Mouse (Mus musculus): ENCODE measurements around the gene Cfap65. TPM values are rescaled to one million over a fixed set of nuclear protein-coding genes. Genes with fewer than 3 reads are reported as not detected.

The Cfap65 gene
- not detected for total RNA-seq (2021)

DNA sequence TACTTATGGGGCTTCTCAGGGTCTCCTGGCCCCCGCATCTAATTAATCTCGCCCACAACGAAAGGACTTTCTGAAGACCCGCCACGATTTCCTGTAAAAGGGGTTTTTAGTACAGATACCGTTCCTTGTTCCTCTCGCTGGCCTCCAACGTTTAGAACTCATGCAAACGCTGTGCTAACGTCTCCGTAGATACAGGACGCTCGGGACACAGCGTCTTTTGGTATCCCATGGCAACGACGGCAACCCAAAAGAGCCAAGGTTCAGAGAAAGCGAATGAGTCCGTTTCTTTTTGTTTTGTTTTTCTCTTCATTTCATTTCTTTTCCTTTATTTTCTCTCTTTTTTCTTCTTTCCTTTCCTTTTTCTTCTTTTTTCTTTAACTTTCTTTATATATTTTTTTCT lies at the start of gene Cfap65:
Cfap65 (minus strand) TSS at position 198 of the 400 bp plus-strand sequence.
- no peak for DNase-seq (ENCODE audit: low spot score)
- intact Hi-C loops (cut with DNase I) = no loop called here

GRCm38 (mm10) chr1:74977001-74977400 lies 41.6 kb upstream of the Cfap65 start:
- DNase-seq (ENCODE audit: low spot score) = no peak
- intact Hi-C loops (cut with DNase I) = no loop called here

DNA sequence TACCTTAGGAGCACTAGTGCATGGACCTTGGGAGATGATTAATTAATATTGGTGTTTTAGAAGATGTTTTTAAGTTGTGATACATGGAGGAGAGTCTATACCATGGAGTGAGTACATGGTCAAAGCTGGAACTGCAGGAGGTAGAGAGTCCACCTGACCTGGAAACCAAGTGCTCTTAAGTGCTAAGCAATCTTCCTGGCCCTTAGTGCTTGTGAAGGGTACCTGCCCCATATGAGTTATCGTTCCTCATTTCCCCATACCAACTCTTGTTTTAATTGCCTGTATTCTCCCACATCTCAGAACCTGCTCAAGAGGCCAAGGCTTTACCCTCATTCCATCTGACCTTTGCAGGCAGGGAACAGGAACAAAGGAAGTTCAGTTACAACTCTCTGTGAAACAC lies 40.5 kb upstream of the Cfap65 start:
- DNase-seq (ENCODE audit: low spot score) = no peak
- intact Hi-C loops (cut with DNase I) = no loop called here

DNA sequence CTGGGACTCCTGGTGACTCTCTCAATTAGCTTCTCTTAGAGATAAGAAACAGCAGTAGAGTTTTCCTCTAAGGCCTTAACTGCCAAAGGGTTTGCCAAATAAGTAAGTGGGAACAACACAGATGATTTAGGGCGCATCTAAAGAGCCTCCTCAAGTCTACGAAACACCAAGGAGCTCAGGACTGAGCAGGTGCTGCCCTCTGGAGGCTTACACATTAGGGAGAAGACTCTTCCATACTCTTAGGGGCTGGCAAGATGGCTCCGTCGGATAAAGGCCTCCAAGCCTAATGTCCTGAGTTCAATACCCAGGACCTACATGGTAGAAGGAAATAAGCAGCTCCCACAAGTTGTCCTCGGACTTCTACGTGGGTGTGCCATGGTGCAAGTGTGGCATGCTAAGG lies 38.2 kb upstream of the Cfap65 start:
- DNase-seq (ENCODE audit: low spot score) = no peak
- intact Hi-C loops (cut with DNase I) = no loop called here

GRCm38 (mm10) chr1:74971353-74972050 lies 36.1 kb upstream of the Cfap65 start:
- intact Hi-C loops (cut with DNase I) = no loop called here
- no peak for DNase-seq (ENCODE audit: low spot score)

GRCm38 (mm10) chr1:74967962-74968580 lies 32.7 kb upstream of the Cfap65 start:
- DNase-seq (ENCODE audit: low spot score) = no peak
- intact Hi-C loops (cut with DNase I) = no loop called here

DNA sequence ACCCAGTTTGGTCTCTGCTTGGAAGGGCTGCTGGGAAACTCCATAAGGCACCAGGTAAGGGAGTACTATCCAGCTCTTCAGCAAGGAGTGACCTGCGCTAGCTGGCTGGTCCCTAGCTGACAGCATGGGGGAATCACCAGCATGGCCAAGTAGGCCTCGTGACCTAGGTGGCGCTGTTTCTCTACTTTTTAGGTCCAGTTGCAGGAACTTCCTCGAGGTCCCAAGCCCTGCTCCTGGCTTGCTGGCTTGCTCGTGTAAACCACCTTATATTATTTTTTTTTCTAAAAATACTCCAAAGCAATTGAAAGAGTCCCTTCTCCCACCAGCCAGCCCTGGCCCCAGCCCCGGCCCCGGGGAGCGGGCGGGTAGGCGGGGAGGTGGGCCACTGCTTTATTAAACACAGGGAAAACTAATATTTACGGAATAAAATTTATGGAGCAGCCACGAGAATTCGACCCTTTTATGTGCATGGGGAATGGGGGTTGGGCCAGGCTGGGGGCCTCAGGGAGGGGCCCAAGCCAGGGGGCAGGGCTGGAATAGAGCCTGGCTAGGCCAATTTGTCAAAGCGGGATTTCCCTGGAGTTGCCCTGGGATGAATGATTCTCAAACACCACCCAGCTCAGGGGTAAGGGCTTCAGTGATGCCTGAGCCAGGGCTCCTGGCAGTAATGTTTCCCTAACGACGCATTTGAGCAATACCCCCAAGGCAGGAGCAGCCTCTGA lies 29.3 kb upstream of the Cfap65 start:
- intact Hi-C loops (cut with DNase I) = loop anchor here (1.0 kb wide), 1 partner anchor 53 kb away; no protein-coding TSS in a partner anchor

DNA sequence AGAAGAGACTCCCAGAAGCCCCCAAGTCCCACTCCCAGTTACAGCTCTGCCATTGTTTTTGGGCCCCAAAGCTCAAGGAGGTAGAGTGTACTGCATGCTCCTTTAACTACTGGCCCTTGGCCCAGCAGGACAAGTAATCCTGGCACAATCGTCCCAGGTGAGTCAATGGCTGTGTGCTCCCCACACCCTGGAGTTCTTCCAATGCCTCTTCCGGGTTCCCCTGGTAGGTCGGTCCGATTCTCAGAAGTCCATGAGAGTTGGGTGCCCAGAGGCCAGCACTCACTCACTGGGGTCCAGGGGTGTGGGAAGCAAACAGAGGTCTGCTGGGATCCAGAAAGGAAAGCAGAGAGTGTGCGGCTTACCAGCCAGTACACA lies 27.4 kb upstream of the Cfap65 start:
- no peak for DNase-seq (ENCODE audit: low spot score)
- intact Hi-C loops (cut with DNase I) = no loop called here

More for the DNA sequence above, 29.3 kb upstream of the Cfap65 start:
- DNase-seq (ENCODE audit: low spot score) = no peak

DNA sequence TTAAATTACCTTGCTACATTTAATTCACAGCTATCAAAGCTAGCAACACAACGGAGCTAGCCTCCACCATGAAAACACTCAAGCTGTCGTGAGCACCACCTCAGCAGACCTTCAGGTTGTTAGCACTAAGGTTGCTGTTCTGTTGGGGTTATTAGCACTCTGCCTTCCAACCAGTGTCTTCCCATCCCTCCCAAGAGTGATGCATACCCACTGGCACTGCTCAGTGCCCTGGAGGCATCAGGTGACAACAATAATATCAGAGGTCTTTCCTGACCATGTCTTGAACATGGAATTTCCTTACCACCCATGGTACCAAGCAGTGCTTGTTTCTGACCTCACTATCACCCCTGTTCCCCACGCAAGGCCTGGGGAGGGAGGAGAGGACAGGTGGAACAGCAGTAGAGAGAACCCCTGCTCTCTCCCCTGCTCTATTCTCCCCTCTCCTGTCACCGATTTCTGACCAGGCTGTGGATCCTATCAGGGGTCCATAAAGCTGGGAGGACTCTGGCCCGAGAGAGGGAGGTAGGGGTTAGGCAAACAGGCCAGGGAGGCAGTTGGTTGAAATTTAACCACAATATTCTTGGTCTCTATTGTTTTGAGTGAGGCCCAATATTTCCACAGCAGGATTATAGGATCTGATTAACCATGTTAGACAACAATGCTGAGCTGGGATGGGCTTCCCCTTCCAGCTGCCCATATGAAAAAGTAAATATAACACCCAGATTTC lies 26.9 kb upstream of the Cfap65 start:
- intact Hi-C loops (cut with DNase I) = no loop called here
- no peak for DNase-seq (ENCODE audit: low spot score)

DNA sequence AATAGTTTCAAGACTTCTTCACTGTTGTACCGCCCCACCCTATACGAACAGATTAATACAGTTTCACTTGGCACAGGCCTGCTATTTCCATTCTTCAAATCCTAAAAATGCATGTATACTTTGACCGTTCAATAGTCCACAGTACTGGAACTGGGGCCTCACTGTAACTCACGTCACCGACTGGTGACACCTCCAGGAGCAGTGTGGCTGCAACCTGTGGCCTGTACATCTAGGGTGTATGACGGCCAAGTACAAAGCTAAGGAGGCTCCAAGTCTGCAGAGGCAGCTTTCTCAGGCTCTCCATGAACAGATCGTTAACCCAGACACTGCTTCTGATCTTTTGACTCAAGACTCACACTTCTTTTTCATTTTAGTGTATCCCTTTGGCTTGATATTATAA lies 26.3 kb upstream of the Cfap65 start:
- DNase-seq (ENCODE audit: low spot score) = no peak
- intact Hi-C loops (cut with DNase I) = no loop called here

GRCm38 (mm10) chr1:74960059-74960458 lies 24.7 kb upstream of the Cfap65 start:
- no peak for DNase-seq (ENCODE audit: low spot score)
- intact Hi-C loops (cut with DNase I) = no loop called here

DNA sequence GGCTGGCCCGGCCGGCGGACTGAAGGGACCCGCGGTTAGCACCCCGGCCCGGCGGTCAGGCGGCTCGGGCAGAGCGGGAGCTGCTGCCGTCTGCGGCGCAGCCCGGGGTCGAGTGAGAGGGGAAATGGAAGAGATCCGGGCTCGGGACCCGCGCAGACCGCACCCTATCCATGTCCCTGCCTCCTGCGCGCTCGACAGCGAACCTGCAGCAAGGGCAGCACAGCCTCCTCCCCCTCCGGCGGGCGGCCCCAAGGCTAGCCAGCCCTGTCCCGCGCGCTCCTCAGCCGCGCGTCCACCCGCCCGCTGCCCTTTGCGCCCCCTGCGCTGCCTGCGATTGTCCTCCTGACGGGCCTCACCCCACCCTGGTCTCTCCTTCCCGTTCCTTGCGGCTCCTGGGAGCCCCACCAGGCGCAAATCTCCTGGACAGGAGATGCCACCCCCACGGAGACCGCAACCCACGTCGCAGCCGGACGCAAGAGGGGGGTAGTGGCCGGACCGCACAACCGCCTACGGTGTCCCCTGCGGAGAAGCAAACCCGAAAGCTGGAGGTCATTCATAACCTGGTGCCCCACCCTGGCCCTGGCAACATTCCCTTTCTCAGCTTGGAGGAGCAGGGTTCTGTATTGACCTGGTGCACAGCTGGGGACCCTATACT lies 16.3 kb upstream of the Cfap65 start, which contains the start of gene Ihh:
Ihh (minus strand) TSS at position 117 of the 655 bp plus-strand sequence.
- intact Hi-C loops (cut with DNase I) = no loop called here
- no peak for DNase-seq (ENCODE audit: low spot score)

- intact Hi-C loops (cut with DNase I) = no loop called here
- DNase-seq (ENCODE audit: low spot score) = no peak
These were observed 15.4 kb upstream of the Cfap65 start for GRCm38 (mm10) chr1:74950576-74951490.

DNA sequence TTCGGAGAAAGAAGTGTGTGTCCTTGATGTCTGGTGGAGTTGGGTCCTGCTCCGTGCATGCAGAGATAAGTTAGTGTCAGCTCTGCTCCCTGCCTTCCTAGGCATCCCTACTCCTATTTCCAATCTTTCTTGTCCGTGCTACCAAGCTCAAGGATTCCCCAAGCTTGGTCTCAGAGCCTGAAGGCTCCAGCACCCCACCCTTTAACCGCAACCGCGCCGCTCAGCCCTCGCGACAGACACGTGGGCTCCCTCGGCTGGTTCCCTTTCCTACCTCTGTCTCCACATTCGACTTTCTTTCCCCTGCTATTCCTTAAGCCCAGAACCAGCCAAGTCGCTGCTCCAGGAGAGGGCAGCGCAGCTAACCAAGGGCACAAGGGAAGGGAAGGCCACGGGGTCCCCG lies 14.7 kb upstream of the Cfap65 start:
- DNase-seq (ENCODE audit: low spot score) = no peak
- intact Hi-C loops (cut with DNase I) = no loop called here

DNA sequence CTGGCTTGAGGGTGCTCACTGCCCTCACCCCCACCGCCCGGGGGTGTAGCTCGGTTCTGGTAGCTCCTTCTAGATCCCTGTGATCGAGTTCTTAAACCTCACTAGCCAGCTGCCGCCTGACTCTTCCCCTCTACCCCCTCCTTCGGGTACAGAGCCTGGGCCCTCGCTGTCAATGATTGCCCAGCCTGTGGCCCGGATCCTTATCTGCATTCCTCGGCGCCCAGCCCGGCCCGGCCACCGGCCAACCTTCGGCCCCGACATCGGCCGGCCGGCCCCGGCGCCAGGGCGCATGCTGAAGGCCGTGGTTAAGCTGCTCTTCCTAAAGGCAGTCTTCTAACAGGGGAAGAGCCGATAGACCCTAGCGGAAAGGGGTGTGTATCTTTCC lies 14.3 kb upstream of the Cfap65 start:
- DNase-seq (ENCODE audit: low spot score) = no peak
- intact Hi-C loops (cut with DNase I) = loop anchor here (5.0 kb wide), 2 partner anchors 68 to 303 kb away; no protein-coding TSS in a partner anchor

DNA sequence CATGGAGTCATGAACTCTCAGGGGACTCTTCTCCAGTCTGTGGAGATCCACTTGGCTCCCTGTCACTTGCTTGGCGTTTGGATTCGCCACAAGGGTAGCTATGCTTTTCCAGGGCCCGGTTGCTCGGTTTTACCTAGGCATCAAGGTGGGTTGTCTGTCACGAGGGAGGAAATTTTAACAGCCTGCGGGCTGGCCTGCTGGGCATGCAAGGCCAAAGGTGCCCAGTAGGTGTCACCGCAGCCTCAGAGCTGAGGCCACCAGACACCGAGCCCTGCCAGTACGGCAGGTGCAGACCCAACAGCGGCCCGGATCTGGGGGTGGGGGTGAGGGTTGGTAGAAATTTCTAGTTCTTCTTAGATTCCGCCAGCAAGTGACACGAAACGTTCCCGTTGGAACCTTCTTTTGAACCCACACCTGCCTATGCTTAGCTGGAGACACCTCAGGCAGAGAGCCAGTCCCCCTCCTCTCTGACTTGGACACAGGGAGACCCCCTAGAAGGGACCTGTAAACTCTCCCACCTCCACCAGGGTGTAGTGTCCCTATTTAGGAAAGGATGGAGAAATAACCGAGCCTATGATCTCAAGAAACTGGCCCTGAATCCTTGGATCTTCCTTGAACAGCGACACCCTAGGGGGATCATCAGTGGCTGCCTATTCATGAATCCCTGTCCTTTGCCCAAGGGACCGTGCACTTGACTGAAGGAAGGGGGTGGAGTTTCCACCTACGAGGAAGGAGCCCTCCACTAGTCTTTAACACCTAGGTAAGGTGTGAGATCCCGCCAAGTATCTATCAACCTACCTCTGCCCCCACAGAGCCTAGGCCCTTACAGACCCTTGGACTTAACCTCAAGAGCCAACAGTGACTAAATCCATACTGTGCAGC lies 13.6 kb upstream of the Cfap65 start:
- intact Hi-C loops (cut with DNase I) = loop anchor here (5.0 kb wide), 2 partner anchors 68 to 303 kb away; no protein-coding TSS in a partner anchor
- DNase-seq (ENCODE audit: low spot score) = no peak

DNA sequence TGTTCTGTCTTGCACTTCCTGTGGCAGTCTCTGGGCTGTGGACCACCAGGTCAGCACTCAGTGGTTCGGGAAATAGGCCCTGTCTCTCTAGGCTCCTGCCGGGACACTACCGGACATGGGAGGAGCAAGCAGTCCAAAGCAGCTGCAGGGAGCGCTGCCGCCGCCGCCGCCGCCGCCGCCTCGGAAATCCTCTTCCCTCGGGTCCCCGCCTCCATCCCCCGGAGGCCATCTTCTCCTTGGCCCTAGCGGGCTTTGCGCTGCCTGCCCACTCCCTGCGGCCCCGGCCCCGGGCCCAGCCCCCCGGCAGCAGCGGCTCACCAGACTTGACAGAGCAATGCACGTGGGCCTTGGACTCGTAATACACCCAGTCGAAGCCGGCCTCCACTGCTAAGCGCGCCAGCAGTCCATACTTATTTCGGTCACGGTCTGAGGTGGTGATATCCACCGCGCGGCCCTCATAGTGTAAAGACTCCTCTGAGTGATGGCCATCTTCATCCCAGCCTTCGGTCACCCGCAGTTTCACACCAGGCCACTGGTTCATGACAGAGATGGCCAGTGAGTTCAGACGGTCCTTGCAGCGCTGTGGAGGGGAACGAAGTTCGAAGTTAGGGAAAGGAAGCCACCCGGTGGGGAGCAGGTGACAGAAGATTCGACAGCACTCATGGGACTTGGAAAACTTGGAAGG lies 12.7 kb upstream of the Cfap65 start:
- intact Hi-C loops (cut with DNase I) = loop anchor here (5.0 kb wide), 2 partner anchors 69 to 304 kb away; no protein-coding TSS in a partner anchor
- DNase-seq (ENCODE audit: low spot score) = no peak

Data from heart, postnatal 25 days (tissue).